ENCODE assay signal across 25 mouse cellular contexts in genomic region chr6:118259881-118260280, GRCm38 (mm10).
"Had no signal": no experiment of that assay in that cellular context is flagged by ENCODE, and none has a peak within 500 bp of the region (broad histone marks: within the 10 kb centered on the region; RNA-seq: fewer than 3 reads in every experiment).

No protein-coding gene starts in this region.

- H3K9me3 ChIP-seq: kidney, embryonic 15.5 days; limb, embryonic 13.5 days; liver, embryonic 12.5 days; liver, embryonic 15.5 days; lung, embryonic 15.5 days; midbrain, embryonic 10.5 days; neural tube, embryonic 12.5 days; neural tube, embryonic 15.5 days; stomach, embryonic 15.5 days had no signal

- DNase-seq: kidney, adult 8-10 months; kidney, postnatal 10 days; kidney, postnatal 36 days; layer of hippocampus, postnatal 36 days; left cerebral cortex, postnatal 4 days; liver; lung, adult 18-20 months; lung, postnatal 10 days; lung, postnatal 36 days; midbrain, embryonic 14.5 days; right cerebral cortex, adult 18-20 months; right cerebral cortex, postnatal 14 days; spleen, adult 18-20 months; thymus, postnatal 25 days had no signal

- H3K9ac ChIP-seq: kidney, embryonic 15.5 days; limb, embryonic 13.5 days; liver, embryonic 12.5 days; liver, embryonic 15.5 days; lung, embryonic 15.5 days; neural tube, embryonic 12.5 days; neural tube, embryonic 15.5 days; stomach, embryonic 15.5 days had no signal

- ATAC-seq: liver, embryonic 12.5 days had no signal

- H3K36me3 ChIP-seq: kidney, embryonic 15.5 days; limb, embryonic 13.5 days; liver, embryonic 12.5 days; liver, embryonic 15.5 days; lung, embryonic 15.5 days; midbrain, embryonic 10.5 days; neural tube, embryonic 12.5 days; neural tube, embryonic 15.5 days; stomach, embryonic 15.5 days had no signal

- H3K27me3 ChIP-seq: kidney, embryonic 15.5 days; limb, embryonic 13.5 days; liver, embryonic 12.5 days; liver, embryonic 15.5 days; lung, embryonic 15.5 days; neural tube, embryonic 12.5 days; neural tube, embryonic 15.5 days; stomach, embryonic 15.5 days had no signal

- H3K27ac ChIP-seq: kidney, embryonic 15.5 days; left cerebral cortex, adult 2 months; limb, embryonic 13.5 days; liver, embryonic 12.5 days; liver, embryonic 15.5 days; lung, embryonic 15.5 days; midbrain, embryonic 10.5 days; neural tube, embryonic 12.5 days; neural tube, embryonic 15.5 days; stomach, embryonic 15.5 days had no signal

- H3K4me1 ChIP-seq: liver, embryonic 12.5 days; liver, embryonic 15.5 days; lung, embryonic 15.5 days; megakaryocyte, embryonic 14.5 days; neural tube, embryonic 12.5 days; neural tube, embryonic 15.5 days; stomach, embryonic 15.5 days had no signal

- H3K4me3 ChIP-seq: kidney, embryonic 15.5 days; left cerebral cortex, adult 2 months; limb, embryonic 13.5 days; liver, embryonic 12.5 days; liver, embryonic 15.5 days; lung, embryonic 15.5 days; megakaryocyte, embryonic 14.5 days; midbrain, embryonic 10.5 days; neural tube, embryonic 12.5 days; neural tube, embryonic 15.5 days; stomach, embryonic 15.5 days had no signal

- H3K4me2 ChIP-seq: kidney, embryonic 15.5 days; limb, embryonic 13.5 days; liver, embryonic 12.5 days; liver, embryonic 15.5 days; lung, embryonic 15.5 days; neural tube, embryonic 12.5 days; neural tube, embryonic 15.5 days; stomach, embryonic 15.5 days had no signal
